Mouse (Mus musculus) small intestine, adult 2 months (tissue): ENCODE data around the gene Grk2.
"Not testable (repeated sequence)": the region's sequence is repeated elsewhere in the genome, so short reads cannot be mapped to it uniquely, and the experiment has no call there.

Experiments used
- CTCF ChIP-seq: fragments of 200-500 bp; IDR thresholded peaks from 2 replicates; pipeline ENCODE4 v1.5.1; 2012; ENCODE audit warnings: low read depth, mild to moderate bottlenecking, control low read depth, inconsistent platforms, low read length, moderate library complexity, mixed read lengths; ENCODE audit not compliant: insufficient replicate concordance, insufficient read length; ENCODE audit errors: extremely low read depth
- POLR2A ChIP-seq: fragments of 200-500 bp; IDR thresholded peaks from 2 replicates; pipeline ENCODE4 v1.6.1; 2012; ENCODE audit warnings: low read depth, mild to moderate bottlenecking, control low read depth, inconsistent platforms, low read length, moderate library complexity

GRCm38 (mm10) chr19:4248683-4249082 is 57.3 kb downstream of the Grk2 start:
- TF ChIP-seq POLR2A, CTCF: not testable (repeated sequence)
